In the genomic region with DNA sequence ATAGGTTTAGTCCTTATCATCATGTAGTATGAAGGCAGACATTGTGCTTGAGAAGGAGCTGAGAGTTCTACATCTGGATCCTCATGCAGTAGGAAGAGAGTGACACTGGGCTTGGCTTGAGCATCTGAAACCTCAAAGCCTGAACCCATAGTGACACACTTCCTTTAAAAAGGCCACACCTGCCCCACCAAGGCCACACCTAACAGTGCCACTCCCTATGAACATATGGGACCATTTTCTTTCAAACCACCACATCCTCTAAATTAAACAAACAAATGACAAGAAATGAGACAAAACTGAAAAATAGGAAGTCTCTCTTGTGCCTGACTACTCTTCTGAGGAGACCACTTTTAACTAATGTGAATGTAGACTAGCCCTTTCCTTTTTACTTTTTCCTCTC, we compare ENCODE assay signal across 20 mouse cellular contexts. TPM values are rescaled to one million over a fixed set of nuclear protein-coding genes. Genes with fewer than 3 reads are reported as not detected.
DNase-seq lines count a peak whose midpoint lies in the region; ATAC-seq lines count a peak whose summit lies in the region.
"Had no signal": no experiment of that assay in that cellular context is flagged by ENCODE, and none has a peak within 500 bp of the region (broad histone marks: within the 10 kb centered on the region; RNA-seq: fewer than 3 reads in every experiment).

No protein-coding gene starts in this region.

- peak; percentile 25 for DNase-seq in 416B (ENCODE audit: low read depth)
- DNase-seq in T-cell, adult 2 months (ENCODE audit: low spot score) = peak; percentile 35
- DNase-seq in right cerebral cortex, postnatal 14 days = no peak
- DNase-seq in kidney, adult 18-20 months = no peak
- no peak for DNase-seq in gastrocnemius, postnatal 14 days
- no peak for DNase-seq in thymus, postnatal 4 days
- DNase-seq: adrenal gland, adult 2 months; adrenal gland, postnatal 14 days; cerebellum, adult 11 months; cerebellum, adult 2 months; cerebellum, postnatal 10 days; gastrocnemius, postnatal 10 days; heart, adult 18-20 months; heart, postnatal 10 days; heart, postnatal 36 days had no signal

- intact Hi-C loops in gastrocnemius, postnatal 14 days (cut with DNase I; ENCODE audit: low total_unique reads) = no loop called here

- ATAC-seq in megakaryocyte, adult 5-6 weeks (ENCODE audit: poor library complexity, severe bottlenecking) = peak; percentile 45; the same call in 1 of the 2 replicates
- peak; percentile 51; the same call in 1 of the 2 replicates for ATAC-seq in neutrophil, adult 5-6 weeks (ENCODE audit: extremely low read depth, insufficient number of reproducible peaks, low FRiP score, poor library complexity, severe bottlenecking)
- ATAC-seq: forebrain, embryonic 13.5 days; forebrain, embryonic 16.5 days; hindbrain, postnatal 0 days had no signal

RNA-seq across cellular contexts. Expression of a gene that starts 19.7 kb away (rescaled TPM):
- total RNA-seq in megakaryocyte, adult 5-6 weeks (2015) = 825 and 881 TPM in 2 replicates
- total RNA-seq in megakaryocyte, adult 5-6 weeks (2017) = 296 and 421 TPM in 2 replicates
- 524 and 579 TPM in 2 replicates for total RNA-seq in neutrophil, adult 5-6 weeks (2017)
- 10 to 100 TPM; 52.9 to 62.6 TPM for total RNA-seq in gastrocnemius, postnatal 14 days (2021)

Comparison
In these comparisons a context has a peak if more than half of its experiments do, and no peak if none do; other contexts are left out.
1. DNase-seq: peak in 416B (single experiment) and T-cell, adult 2 months (single experiment); none in right cerebral cortex, postnatal 14 days (single experiment), kidney, adult 18-20 months (single experiment), gastrocnemius, postnatal 14 days (single experiment) and thymus, postnatal 4 days (single experiment).